Mouse (Mus musculus) spleen, postnatal 10 days (tissue): ENCODE results near the gene Hs2st1.

Experiments
- DNase-seq, 2 experiments: peaks; one replicate each; pipeline ENCODE4 v3.0.0; 2021 to 2022; ENCODE audit warnings: low spot score in 2 of 2

Hs2st1 gene

DNA sequence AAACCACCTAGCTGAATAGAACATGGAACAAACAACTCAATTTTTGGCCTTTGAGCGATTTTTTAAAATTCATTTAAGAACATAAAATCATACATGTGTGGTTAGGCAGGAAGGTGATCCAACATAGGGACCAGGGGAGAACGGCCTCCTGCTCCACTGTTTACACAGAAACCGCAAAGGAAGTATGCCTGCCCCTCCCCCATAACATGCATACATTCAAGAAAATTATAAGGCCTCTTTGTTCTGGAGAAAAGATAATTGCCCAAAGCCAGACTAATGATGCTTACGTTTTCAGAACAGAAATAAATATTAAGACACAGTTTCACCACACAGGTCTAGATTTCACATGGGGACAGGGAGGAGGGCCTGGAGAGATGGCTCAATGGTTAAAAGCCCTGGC lies 18.6 kb downstream of the Hs2st1 start:
- DNase-seq, result no peak

DNA sequence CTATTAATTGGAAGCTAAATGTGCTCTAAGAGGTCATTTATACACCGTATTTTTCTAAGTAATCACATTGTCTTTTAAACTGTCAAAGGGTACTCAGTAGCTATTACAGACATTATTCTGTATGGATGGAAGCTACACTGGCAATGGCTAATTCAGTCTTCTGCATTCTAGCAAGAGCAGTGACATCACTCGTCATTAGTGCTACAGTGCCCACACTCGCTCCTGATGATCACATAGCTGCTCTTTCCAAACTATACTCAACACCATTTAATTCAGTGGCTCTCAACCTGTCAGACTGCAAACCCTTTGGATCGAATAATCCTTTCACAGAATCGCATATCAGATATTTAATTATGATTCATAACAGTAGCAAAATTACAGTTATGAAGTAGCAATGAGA lies 19.3 kb downstream of the Hs2st1 start:
- DNase-seq, result no peak

DNA sequence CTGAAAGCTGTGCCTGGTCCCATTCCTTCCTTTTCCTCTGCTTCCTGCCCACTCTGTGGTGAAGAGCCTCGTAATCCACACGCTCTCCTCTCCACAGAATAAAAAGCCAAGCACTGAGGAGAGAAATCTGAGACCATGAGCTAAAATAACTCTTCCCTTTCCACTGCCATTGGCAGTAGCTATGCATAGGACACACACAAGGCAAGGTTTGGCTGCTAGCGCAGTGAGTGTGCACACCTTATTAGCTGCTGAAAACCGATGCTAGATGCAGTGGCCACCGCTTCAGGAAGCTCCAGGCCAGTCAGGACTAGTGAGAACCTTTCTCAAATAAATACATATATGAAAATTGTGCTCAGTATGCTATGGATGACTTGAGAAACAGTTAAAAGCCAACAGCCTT lies 19.9 kb downstream of the Hs2st1 start:
- no peak for DNase-seq

DNA sequence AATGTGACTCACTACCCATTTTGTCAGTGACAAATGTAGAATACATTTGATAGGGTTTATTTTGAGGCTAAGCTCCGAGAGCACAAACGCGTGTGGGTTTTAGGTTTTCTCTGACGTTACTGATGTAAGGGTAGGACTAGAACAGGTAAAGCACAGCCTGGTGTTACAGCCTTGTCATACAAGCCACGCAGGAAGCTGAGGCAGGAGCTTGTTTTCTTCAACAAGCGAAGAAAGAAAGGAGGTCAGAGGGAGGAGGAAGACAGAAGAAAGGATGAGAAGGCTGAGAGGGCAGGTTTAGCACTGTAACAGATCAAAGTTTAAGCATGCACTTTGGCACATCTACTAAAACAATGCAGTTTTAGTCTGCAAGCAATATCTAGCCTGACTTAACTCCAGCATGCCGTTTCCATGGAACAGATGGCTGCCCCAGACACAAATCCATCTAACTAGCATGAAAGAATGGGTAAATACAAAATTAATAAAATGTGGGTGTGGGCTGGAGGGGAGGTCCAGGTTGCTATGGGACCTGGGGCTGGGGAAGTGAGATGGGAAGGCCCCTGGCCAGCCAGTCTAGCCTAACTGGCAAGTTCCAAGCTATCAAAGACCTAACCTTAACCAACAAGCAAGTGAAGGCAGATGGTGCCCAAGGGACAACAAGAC lies 21.7 kb downstream of the Hs2st1 start:
- DNase-seq, result no peak

DNA sequence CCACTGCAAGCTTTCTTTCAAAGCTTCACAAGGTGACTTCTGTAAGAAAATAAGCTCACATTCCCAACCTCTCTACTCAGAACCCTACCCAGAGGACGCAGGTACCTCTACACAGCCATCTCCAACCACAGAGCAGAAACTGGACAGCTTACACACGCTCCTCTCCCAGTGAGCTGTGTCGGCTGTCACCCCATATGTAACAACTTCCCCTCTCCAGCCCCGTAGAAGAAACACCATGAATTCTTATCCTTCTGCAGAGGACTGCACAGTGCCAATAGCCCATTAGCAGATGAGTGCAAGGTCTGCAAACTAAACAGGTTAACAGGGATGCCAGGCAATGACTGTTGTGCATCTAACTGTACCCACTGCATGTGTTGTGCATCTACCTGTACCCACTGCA lies 23.5 kb downstream of the Hs2st1 start:
- no peak for DNase-seq

DNA sequence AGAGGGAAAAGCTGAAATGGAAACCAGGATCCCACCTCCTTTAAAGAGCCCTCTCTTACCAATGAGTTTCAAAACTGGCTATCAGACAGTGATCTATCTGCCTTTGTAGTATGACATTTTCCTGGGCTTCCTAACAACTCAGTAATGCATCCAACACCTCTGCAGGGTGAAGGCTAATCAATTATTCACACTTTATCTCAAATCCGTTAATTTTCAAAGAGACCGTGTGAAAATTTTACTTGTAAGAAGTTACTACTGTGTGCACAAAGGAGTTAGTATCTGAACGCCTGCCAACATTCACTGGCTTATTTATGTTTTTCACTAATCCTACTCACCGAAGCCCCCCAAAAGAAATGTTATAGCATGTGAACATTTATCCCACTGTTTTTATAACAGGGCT lies 24.1 kb downstream of the Hs2st1 start:
- no peak for DNase-seq

DNA sequence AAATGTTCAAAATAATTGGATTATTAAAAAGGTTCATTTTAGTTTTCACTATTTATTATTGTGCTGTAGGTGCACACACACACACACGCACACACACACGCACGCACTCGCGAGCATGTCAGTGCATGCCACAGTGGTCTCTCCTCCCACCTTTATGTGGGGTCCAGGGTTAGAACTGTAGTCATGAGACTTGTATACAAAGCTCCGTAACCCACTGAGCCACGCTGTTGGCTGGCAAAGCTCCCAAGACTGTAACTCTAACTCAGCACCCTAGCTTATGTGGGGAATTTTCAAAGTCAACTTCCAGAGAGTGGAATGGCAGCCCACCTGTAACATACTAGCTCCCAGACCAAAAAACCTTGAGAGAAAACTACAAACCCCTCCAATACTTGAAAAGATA lies 24.8 kb downstream of the Hs2st1 start:
- no peak for DNase-seq

DNA sequence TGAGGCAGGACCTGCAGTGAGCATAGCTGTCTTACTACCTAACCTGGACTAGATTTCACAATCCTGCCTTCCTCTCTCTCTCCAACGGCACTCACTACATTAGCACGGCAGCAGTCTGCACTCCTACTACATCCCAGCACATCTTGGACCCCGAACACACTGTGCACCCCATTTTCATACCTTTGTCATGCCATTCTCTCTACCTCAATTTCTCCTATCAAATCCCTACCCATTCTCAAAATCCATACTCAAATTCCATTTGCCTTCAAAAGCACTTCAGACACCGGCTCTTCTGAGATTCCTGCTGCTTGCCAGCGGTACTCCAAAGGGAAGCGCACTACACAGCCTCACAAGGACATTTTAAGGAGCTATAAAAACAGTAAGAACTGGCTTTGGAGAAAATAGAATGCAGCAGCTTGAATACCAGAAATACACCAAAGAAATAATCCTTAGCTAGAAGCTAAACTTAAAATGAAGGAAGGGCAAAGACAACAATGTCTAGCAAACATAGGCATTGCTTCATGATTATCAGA lies 28.0 kb downstream of the Hs2st1 start:
- no peak for DNase-seq

DNA sequence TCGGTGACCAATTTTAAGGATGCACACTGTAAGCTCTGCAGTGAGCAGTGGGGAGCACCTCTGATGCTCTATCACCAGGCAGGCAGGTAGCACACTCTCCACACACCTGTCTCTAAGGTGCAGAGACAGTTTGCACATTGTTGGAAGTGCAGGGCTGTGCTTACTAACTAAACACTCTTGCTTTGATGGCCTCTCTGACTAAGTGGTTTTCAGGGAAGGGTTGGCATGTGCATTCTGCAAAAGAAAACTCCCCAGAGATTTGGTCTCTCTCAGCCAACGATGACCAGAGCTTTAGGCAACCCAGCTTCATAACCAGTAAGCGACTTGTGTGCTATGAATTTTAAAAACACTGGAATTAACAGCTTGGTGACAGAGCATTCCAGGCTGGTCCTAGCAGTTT lies 29.2 kb downstream of the Hs2st1 start:
- no peak for DNase-seq

DNA sequence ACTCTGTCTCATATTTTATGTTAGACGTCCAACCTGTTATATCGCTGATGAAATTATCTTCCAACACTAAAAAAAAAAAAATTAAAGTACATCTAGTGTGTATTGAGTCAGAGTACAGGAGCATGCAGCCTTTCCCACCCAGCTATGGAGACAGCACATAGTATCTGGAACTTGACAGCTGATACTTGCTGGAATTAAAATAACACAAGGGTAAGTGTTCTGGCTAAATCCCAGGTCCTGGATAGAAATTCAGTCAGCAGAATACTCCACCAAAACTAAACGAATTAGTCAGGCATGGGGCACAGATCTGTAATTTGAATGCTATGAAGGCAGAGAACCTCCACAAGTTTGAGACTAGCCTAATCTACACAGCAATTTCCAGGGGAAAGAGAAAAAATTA lies 30.9 kb downstream of the Hs2st1 start:
- no peak for DNase-seq

DNA sequence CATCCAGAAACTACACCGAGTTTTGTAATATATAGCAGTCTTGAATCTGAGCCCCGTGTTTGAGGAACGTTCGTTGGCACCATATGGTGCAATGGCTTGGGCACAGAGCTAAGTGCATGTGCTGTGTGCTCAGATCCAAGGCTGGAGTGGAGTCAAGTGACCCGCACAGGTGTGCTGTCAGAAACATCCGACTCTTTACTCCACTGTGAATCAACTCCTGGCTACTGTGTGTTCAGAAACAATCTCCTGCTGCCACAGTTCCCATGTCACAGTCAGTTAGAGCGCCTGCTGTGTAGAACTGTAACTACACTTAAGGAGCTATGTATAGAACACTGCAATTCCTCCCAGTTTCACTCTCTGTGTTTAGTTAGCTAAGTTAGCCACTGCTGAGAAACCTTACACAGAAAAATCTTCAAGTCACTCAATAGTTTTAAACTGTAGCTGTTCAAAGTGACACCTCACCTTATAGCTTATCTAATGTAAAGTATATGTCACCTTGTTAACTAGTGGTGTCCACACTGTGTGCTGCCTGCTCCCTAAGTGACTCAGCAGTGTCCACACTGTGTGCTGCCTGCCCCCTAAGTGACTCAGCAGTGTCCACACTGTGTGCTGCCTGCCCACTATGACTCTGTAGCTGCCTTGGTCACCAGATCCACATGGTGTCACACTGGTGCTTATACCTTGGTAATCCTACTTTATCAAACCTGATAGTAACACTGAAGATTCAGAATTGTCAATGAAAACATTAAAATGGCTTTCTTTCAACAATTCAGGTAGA lies 32.7 kb downstream of the Hs2st1 start:
- DNase-seq, result no peak

DNA sequence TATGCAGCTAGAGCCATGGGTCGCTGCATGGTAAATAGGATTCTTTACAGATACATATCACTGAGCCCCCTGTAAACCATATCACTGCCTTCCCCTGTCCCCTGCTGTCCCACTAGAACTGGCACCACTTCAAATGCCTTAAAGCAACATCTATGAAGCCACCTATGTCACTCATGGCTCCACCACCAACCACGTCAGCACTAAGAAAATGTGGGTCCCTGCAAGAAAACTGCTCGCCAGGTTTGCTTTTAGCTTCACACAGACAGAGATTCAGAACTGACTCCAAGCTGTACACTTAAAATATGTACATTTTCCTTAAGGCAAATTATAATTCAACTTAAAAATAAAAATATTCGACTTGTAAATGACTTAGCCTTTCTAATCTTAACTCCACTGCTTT lies 34.9 kb downstream of the Hs2st1 start:
- no peak for DNase-seq

DNA sequence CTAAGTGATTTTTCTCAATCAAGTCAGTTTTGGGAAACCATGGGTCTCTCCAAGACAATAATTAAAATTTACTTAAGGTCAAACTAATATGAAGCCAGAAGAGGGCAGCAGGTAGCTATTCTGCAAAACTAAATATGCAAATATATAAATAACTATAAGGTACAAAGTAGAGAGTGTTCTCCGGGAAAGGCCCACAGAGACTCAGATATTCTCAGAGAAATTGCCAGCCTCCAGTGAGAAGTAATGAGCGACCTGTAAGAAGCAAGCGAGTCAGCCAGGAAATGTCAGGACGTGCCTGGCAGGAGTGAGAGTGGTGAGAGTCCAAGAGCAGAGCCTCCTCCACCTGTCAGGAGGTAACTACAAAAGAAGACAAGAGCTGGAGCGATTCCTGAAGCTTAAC lies 39.0 kb downstream of the Hs2st1 start:
- DNase-seq, result no peak

DNA sequence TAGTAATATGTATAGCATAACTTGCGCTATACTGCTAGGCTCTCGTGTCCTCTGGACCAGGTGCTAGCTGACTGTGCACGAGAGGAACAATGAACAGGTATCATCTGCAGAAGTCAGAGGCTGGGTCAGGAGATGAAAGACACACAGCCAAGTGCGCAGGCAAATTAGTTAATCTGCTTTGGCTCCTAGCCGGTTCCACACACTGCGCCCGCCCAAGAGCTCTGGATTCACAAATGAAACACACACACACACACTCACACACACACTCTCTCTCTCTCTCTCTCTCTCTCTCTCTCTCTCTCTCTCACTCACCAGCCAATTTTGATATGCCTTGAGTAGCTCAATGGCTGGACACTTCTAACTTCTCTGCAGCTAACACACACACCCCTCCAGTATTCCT lies 42.1 kb downstream of the Hs2st1 start:
- DNase-seq, result no peak

DNA sequence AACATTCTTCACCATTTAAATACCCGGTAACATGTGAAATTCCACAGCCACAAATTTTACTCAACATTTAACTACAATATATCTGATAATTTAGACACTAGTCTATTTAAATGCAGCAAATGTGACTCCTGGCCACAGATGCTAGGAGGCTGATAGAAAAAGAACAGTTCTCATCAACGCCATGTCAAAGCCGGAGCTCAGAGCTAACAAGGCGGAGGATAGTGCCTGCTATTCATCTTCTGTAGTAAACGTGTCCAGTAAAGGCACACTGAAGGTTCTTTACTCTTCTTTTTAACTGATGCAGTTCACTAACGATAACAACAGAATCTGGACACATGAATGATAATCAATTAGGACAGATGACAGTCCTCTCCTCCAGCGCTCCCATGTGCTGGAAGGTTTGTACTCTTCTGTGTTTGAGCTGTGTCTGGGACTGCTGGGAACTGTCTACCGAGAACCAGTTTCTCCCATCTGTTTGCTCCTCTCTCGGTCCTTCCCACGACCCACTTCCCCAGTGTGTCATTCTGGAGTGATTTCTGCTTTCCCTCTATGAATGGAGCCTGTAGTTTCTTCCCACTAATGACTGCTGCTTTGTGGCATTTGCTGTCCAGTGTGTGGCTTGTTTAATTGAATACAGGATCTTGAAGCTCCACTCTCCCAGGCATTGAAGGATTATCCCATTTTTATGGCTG lies 50.3 kb downstream of the Hs2st1 start:
- no peak for DNase-seq

DNA sequence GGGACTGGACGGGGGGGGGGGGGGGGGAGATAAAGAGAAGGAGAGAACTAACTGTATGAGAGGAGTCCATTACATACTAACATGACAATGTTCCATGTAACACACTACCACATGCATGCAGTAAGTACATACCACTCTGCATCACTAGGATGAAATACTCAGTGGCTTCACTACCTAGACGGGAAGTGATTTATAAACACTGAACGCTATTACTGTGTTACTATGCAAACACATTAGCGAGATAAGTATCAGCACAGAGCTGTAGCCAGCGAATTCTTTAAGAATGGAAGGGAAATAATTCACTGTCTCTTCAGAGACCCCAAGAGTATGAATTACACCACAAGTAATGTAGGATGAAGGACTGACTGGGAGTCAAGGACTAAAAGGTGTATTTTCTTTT lies 51.1 kb downstream of the Hs2st1 start:
- no peak for DNase-seq

DNA sequence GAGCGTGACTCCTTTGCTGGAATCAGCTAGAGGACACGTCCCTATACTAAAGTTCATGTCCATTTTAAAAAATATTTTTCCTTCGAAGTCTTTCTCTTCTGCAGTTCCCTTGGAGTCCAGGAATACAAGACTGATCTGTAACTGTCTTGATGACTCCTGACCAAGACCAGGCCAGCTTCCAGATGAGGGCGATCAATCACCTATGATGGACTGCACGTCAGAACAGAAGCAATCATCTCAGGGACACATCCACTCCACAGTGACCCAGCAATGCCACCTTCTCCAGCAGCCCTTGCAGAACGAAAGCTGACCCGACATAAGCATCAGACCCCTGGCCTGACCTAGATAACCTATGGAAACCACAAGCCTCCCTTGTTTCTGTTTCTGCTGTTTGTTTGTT lies 54.7 kb downstream of the Hs2st1 start:
- no peak for DNase-seq

DNA sequence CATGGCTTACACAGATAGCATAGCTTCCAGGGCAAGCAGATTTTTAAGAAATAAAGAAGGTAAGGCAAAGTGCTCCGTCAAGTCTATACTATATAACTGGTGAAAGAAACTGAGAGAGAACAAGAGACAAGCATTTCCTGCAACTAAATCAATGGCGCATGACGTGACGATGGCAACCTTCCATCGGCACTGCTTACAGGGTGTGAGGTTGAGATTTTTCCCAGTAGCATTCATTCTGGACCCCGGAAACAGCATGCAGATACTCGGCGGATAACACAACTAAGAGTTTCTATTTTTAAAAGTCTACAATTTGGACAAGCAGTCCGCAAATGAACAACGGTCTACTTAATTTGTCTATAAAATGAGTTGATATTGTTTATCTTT lies 55.9 kb downstream of the Hs2st1 start:
- no peak for DNase-seq

DNA sequence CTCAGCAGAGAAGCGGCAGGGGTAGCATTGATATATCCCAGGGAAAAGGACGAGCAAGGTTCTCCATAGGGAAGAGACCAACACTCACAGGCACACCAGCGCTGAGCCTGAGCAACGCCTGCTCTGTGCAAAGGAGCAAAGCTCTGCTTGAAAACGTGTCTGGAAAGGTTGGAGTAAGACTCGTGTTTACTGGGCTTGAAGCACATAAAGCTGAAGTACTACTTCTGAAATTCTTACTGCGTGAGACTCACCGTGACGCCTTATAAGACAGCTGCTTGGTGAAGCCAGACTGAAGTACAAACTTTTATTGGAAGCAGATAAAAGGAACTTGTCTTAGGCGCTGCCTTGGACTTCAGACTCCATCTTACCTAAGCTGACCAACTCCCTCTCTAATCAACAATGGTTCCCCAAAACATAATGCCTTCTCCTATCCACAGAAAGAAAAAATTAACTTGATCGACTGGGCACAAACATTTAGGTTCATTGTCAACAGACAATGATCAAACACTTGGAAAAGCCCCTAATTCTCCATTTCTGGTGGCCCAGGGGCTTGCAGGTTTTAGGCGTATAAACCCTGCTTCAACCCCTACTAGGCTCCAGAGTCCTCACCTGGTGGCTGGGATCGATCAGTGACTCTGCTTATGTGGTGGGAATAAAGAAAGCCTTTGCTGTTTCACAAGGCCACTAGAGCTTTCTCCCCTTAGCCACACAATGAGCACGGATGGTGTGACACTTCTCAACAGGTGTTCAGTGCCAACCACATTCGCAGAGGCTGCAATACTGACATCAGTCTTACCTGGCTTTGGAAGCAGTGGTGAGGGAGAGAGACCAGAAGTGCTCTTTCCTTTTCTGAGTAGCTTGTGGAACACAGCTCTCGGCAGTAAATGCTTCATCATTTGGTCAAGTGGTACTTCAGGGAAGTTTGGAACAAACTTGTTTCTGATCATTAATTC lies 56.5 kb downstream of the Hs2st1 start:
- no peak for DNase-seq

DNA sequence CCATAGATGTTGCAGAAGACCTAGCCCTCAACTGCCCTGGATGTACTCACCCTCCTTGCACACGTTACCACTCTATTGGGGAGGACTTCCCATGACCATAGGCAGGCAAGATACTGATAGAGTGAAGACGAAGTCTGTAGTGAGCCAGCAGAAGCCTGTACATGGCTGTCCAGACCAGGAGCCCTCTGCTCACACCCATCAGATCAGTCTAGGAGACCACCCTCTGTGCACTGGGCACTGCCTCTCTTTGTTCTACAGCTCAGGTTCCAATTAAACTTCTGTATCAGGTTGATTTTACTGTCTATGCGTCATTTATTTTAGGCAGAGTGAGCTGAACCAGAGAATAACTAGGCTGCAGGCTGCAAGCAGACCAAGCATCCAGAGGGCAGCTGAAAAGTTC lies 59.3 kb downstream of the Hs2st1 start:
- no peak for DNase-seq

DNA sequence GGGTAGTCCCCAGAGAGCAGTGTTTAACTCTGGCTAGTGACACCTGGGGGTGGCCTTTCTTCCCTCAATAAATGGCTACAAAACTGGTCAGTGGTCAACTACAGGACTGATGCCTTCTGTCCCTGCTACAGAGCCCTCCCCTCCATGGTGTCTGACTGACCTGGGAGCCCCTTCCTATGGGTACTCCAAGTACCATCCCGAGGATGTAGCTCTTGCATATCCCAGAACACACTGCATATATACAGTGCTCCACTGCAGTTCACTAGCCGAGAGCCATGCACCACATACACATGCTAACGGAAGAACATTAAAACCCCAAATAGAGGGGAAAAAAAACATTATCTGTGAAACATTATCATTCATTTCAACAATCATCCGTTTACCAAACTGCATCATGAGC lies 61.6 kb downstream of the Hs2st1 start:
- no peak for DNase-seq

DNA sequence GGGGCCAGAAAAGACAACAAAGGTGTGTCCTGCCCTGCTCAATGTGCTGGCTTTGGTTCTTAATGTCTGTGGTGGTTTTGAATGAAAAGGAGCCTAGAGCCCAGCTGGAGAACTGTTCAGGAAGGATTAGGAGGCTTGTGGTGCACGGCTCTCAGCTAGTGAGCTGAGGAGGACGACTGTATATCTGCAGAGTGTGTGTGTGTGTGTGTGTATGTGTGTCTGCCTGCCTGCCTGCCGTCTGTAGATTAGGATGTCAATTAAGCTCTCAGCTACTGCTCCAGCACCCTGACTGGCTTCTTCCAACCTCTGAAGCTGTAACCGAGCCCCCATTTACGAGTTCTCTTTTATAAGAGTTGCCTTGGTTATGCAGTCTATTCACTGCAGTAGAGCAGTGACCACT lies 62.1 kb downstream of the Hs2st1 start:
- no peak for DNase-seq
